Mouse (Mus musculus) megakaryocyte, embryonic 14.5 days (primary cell): ENCODE measurements around the gene Hyal3.

ENCODE experiments used
- FLI1 ChIP-seq: IDR thresholded peaks from 2 replicates; pipeline ENCODE4 v1.6.1; 2012; ENCODE audit warnings: low read length, inconsistent platforms, mixed read lengths
- GATA1 ChIP-seq: IDR thresholded peaks from 3 replicates; pipeline ENCODE4 v1.6.1; 2012; ENCODE audit warnings: mixed read lengths, low read length, inconsistent platforms, borderline replicate concordance

DNA sequence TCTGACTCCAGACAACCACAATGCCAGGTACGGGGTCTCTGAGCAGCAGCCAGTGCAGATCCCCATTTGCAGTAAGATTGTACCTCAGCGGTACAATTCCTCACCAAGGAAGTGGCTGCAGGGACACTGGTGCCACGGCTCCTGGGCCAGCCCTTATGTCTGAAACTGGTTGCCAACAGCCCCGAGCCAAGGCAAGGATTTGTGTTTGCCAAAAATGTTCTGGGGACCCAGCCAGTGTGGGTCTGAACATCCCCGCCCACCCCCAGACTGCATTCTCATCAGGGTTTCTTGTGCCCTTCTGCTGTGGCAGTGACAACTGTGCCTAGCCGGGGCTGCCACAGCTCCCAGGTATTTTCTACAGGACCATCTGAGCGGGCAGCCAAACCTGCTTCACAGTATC lies 42.4 kb upstream of the Hyal3 start:
- no peak for TF ChIP-seq GATA1
- TF ChIP-seq FLI1, result no peak
